Mouse (Mus musculus) right cerebral cortex, postnatal 10 days (tissue): Measurements from ENCODE around the gene Arhgef12.
A peak's percentile ranks its signal among the peaks of the same experiment; 100 is the strongest.
"Not testable (repeated sequence)": the region's sequence is repeated elsewhere in the genome, so short reads cannot be mapped to it uniquely, and the experiment has no call there.

Experiments used
- DNase-seq, 2 experiments: peaks; one replicate each; pipeline ENCODE4 v3.0.0; 2021; ENCODE audit warnings: low spot score in 2 of 2

Arhgef12 gene

GRCm38 (mm10) chr9:43107187-43107517, at the start of gene Arhgef12:
Gene Arhgef12 (minus strand): TSS chr9:43107239.
- DNase-seq, result peak; percentile 68 to 78

DNA sequence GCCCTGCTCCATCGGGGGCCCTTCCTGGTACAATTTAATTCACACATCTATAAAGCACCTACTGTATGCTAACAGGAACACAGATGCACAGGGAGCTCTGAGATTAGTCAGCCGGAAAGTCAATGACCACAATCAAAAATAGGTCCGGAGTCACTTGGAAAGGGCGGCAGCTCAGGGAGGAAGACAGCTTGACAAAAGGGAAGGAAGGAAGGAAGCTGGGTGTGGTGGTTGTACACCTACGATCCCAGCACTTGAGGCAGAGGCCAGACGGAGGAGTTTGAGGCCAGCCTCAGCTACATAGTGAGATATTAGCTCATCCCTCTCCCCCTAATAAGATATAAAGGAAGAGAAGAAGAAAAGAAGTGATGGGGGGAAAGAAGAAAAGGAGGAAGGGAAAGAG, 48.9 kb upstream of the Arhgef12 start:
- no peak for DNase-seq

- no peak for DNase-seq
Observed at GRCm38 (mm10) chr9:43151779-43152178, 44.7 kb upstream of the Arhgef12 start.

DNA sequence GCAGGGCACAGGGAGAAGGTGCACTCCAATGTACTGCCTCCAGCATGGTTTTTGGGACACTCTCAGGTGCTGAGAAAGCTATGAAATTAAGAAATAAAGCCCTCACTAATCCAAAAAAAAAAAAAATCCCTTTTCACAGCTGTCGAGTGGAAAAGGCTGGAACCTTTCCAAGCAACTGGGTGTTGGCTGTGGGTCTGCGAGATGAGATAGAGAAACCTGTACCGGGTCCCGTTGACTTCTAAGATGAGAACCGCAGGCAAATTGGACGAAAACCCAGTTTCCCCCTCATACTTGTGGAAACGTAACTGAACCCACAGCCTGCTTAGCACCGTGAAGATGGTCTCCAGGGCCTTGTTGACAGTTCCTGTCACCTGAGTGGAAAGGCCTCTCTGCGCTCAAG, 43.9 kb upstream of the Arhgef12 start:
- DNase-seq, result no peak

GRCm38 (mm10) chr9:43150075-43150474, 43.0 kb upstream of the Arhgef12 start:
- peak; percentile 60 for DNase-seq

DNA sequence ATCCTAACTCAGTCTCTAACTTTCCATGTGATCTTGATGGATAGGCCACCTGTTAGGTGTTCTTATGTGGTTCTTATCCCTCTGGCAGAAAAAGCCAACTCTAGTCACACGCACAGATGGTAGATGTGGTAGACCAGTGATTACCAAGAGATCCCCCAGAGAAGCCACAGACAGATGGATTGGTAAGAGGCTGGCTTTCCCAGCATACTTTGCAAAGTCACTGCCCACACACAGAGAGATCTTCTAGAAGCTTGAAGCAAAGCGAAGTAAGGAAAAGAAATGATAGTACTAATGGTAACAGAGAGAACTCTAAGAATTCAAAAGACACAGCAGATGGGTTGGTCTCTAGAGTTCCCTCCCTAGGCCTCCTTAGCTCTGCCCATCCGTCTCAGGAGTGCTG, 42.5 kb upstream of the Arhgef12 start:
- DNase-seq, result no peak

DNA sequence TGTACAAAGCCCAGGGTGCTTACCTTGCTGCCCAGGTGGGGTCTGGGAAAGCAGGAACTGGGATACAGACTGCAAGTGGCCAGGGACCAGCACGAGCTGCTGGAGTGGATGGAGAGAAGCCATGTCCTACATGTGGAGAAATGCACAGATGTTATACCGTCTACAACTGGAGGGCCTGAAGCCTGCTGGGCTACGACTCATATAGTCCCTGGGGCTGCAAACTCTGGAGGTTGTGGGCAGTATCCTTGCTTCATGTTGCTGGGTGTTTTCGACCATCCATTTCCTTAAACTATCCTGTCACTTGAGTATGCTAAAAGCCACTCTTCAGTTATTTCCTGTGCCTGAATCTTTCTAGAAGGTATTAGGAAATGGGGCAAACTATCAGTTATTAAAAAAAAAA, 38.2 kb upstream of the Arhgef12 start:
- DNase-seq, result no peak

GRCm38 (mm10) chr9:43144206-43144810, 37.3 kb upstream of the Arhgef12 start:
- DNase-seq, result no peak

DNA sequence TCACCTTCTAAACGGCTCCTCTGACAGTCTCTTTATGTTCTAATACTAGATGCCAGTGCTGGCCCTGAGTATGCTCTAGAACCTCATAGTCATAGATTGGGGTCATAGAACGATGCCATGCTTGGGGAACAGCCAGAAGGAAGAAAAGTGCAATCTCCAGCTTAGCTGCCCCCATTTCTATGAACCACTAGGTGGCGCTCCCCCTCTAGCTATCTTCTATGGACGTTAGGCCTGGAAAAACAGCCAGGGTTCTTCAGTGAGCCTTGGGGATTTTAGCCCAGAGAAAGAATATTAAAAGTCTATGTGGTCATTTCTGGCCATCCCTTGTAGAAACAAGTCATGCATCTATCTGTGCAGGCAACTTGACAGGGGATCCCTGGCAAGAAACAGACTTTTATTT, 34.8 kb upstream of the Arhgef12 start:
- peak; percentile 72 to 82 for DNase-seq

DNA sequence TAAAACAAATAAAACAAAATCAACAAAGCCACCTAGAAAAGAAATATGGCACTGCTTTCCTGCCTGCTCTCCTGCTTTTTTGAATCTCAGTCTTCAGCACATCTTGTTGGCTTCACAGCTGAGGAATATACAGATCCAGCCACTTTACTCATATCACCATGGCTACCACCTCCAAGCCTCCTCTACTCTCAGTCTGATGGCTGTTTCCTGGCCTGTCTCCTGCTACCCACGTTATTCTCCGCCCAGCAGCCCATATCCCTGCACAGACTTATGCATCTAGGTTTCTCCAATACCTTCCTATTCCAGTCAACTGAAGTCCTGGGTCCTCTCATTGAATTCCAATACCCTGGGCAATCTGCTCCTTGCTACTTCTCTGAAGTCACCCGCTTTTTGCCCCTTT, 26.5 kb upstream of the Arhgef12 start:
- peak; percentile 72 to 87 for DNase-seq

DNA sequence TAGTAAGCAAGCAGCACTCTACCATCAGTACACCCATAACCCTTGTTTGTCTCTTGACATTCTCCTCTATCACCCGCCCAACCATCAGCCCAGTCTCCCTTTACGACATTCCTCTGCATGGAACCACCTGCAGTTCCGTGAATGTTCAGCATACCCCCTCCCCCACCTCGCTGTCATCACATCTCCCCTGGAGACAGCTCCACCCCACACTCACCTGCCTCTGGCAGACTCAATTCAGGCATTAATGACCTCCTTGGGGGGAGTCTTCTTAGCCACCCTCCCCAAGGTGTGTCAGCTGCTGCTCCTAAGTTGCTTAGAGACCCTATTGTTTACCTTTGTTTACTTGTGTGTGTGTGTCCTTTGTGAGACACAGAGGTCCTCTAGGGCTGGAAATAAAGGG, 25.3 kb upstream of the Arhgef12 start:
- no peak for DNase-seq

DNA sequence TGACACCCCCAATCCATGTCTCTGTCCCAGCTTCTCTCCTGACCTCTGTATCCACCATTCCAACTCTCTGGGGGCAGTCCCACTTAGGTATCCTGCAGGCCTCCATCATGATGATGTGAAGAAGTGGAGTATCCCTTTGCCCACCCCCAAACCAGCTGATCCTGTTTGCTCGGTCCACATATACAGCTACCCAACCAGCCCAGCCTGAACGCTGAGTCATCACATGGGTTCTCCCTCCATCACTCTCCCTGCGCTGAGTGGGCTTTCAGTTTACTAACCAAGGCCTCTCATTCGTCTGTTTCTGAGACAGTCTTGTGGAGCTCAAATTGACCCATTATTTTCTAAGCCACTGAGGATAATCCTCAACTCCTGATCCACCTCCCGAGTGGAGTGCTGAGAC, 24.9 kb upstream of the Arhgef12 start:
- DNase-seq, result no peak

GRCm38 (mm10) chr9:43130684-43131083, 23.6 kb upstream of the Arhgef12 start:
- DNase-seq, result no peak

GRCm38 (mm10) chr9:43127101-43127787, 20.2 kb upstream of the Arhgef12 start:
- peak in 1 of 2 experiments; percentile 62 for DNase-seq

- DNase-seq, result no peak
Observed at GRCm38 (mm10) chr9:43122379-43122778, 15.3 kb upstream of the Arhgef12 start.

DNA sequence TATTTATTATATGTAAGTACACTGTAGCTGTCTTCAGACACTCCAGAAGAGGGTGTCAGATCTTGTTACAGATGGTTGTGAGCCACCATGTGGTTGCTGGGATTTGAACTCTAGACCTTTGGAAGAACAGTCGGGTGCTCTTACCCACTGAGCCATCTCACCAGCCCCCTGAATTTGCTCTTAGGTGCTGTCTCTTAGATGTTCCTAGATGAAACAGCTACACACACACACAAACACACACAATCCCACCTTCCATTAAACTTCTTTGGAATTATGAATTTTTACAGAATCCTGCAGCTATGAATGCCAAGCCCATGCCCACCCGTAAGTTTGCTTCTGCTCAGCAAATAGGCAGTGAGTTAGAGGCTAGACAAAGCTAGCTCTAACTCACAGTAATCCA, 14.9 kb upstream of the Arhgef12 start:
- DNase-seq, result not testable (repeated sequence)

DNA sequence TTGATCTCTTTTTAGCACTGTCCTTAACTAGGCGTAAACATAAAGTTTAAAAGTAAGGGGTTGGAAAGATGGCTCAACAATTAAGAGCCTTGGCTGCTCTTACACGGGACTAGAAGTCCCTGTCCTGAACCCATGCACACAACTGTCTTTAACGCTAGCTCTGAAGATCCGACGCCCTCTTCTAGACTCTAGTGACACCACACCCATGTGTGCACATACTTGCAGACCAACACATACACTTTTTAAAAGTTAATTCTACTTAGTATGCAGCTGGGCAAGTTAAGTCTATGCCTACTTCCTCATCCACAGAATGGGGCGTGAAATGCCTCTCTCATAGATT, 9.9 kb upstream of the Arhgef12 start:
- no peak for DNase-seq

GRCm38 (mm10) chr9:43116134-43116996, 9.3 kb upstream of the Arhgef12 start, which contains the start of gene Tmem136:
Gene Tmem136 (minus strand): TSS chr9:43116570.
- DNase-seq, result peak; percentile 86 to 89

DNA sequence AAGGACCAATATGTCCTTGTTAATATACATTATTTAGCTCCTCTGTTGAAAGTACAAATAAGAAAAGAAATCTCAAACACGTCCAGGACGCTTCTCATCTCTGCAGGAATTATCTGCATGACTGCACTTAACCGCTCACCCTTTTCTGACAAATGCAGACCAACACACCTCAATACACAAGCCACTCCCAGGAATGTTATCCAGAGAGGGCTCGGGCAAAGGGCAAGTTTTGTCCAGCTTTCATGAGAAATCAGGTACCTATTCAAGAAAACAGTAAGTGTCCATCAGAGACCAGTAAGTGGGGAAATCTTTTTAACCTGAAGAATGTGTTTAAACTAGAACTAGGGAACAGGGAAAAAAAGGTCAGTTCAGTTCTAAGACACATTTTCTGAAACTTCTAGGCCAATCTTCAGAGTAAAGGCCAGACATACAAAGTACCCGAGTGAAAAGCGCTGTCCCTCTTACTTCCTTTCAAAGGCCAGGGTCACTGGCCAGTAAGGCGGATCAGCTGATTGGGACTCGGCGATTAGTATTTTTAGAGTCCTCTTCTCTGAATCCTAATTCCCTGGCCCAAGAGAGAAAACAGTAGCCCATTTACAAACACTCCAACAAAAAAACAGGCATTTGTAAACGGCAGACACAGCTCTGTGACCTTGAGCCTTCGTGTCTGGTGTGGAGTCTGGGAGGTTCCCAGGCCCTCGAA, 8.5 kb upstream of the Arhgef12 start:
- no peak for DNase-seq

GRCm38 (mm10) chr9:43114833-43115232, 7.8 kb upstream of the Arhgef12 start:
- no peak for DNase-seq

DNA sequence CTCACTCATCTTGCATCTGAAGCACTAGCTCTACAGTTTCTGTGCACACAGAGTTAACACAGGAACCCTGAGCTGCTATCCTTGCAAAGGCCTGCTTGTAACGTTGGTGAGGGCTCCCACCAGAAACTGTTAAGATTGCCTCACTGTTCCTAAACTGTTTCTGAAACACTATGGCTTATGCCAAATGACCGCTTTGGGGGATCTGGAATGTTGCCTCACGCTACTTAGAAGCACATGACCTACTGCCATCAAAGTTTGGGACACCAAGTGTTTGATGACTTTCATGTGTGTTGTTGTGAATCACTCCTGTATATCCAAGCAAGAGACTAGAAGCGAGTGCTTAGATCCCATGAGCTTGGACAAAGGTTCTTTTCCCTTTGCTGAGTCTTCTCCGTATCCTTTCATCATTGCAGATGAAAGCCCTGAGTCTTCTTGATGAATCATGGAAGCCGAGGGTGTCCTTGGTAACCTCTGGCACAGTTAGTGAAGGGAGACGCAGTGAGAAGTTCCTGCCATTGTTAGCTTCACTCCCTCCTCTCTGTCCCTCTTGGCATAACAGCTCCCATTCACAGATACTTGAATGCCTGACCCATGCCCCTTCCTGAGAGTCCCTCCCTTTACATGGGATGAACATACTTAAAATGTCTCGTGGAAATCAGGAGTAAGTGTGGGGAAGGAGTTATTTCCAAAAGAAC, 3.4 kb upstream of the Arhgef12 start:
- no peak for DNase-seq

DNA sequence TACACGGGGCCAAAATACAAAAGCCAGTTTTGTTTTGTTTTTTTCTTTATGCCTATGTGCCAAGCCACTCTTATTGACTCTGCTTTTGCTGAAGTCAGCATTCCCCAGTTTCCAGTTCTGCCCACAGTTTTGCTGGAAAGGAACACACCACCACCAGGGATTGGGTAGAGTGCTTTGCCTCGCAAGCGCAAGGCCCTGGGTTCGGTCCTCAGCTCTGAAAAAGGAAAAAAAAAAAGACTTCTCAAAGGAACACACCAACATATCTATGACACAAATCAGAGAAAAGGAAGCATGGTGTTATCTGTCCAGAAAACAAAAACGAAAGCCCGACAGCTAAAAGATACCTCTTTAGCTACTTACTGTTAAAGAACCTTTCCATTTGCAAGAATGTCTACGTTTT, 2.1 kb upstream of the Arhgef12 start:
- no peak for DNase-seq
